Mouse (Mus musculus) C2C12 (cell line): ENCODE measurements around the gene Coq3. TPM values are rescaled to one million over a fixed set of nuclear protein-coding genes. Genes with fewer than 3 reads are reported as not detected.
A peak's percentile ranks its signal among the peaks of the same experiment; 100 is the strongest.

Source experiments
- H3K27me3 ChIP-seq: one replicate; pipeline ENCODE4 v1.6.1; 2011; ENCODE audit not compliant: control insufficient read depth, insufficient read depth, insufficient read length
- H3K36me3 ChIP-seq: one replicate; pipeline ENCODE4 v1.6.1; 2011; ENCODE audit not compliant: control insufficient read depth, insufficient read depth
- H3K4me3 ChIP-seq: one replicate; pipeline ENCODE4 v1.5.1; 2011; ENCODE audit warnings: mild to moderate bottlenecking, control low read depth; ENCODE audit not compliant: poor library complexity, insufficient read depth, severe bottlenecking
- H3K79me2 ChIP-seq: one replicate; pipeline ENCODE4 v1.6.1; 2011; ENCODE audit not compliant: control insufficient read depth, insufficient read depth
- H3K79me3 ChIP-seq: one replicate; pipeline ENCODE4 v1.6.1; 2011; ENCODE audit warnings: low read depth, control low read depth
- H3ac ChIP-seq: one replicate; pipeline ENCODE3; 2011; ENCODE audit warnings: low read depth; ENCODE audit not compliant: control insufficient read depth, insufficient read length
- CEBPB ChIP-seq: IDR thresholded peaks from one replicate; pipeline ENCODE4 v1.6.1; 2011; ENCODE audit warnings: low read depth, mild to moderate bottlenecking, control low read depth, moderate library complexity
- CTCF ChIP-seq: IDR thresholded peaks from one replicate; pipeline ENCODE4 v1.5.1; 2011; ENCODE audit not compliant: control insufficient read depth, insufficient read depth, insufficient read length
- FOSL1 ChIP-seq: IDR thresholded peaks from one replicate; pipeline ENCODE4 v1.8.0; 2011; ENCODE audit warnings: mild to moderate bottlenecking, low read length; ENCODE audit not compliant: poor library complexity, insufficient read depth, severe bottlenecking
- MAX ChIP-seq: IDR thresholded peaks from one replicate; pipeline ENCODE4 v1.6.1; 2011; ENCODE audit warnings: mild to moderate bottlenecking, control low read depth
- MYOD1 ChIP-seq: IDR thresholded peaks from one replicate; pipeline ENCODE4 v1.6.1; 2011; ENCODE audit warnings: low read depth; ENCODE audit not compliant: control insufficient read depth, insufficient read length
- MYOG ChIP-seq: IDR thresholded peaks from one replicate; pipeline ENCODE4 v1.6.1; 2011; ENCODE audit not compliant: control insufficient read depth, insufficient read length; ENCODE audit errors: extremely low read depth
- USF1 ChIP-seq: IDR thresholded peaks from one replicate; pipeline ENCODE4 v1.6.1; 2011; ENCODE audit warnings: low read depth, mild to moderate bottlenecking, control low read depth, moderate library complexity
- long read RNA-seq, 2 experiments: library from polyadenylated mRNA; unstranded; transcript quantifications; one replicate each; pipeline ENCODE4 v2.0.0; 2019 to 2020
- polyA plus RNA-seq: library from polyadenylated mRNA; unstranded; fragments of >200 nt; fragmentation: generic; extraction: Trizol; gene quantifications from one replicate; pipeline ENCODE4 v1.2.1, GENCODE M21; 2012; ENCODE audit warnings: missing spikeins

Coq3 gene
- 11.3 TPM for polyA plus RNA-seq
- long read RNA-seq, experiment 1, transcript Coq3-201 (7 exons, 2,651 nt) = major isoform, 19 of 23 reads
- long read RNA-seq, experiment 1, partial matches to known transcripts = 2 of 23 reads
- long read RNA-seq, experiment 1, other reads (novel, unspliced or antisense) = 2 of 23 reads
- long read RNA-seq, experiment 2, transcript Coq3-201 (7 exons, 2,651 nt) = major isoform, 65 of 70 reads
- long read RNA-seq, experiment 2, partial matches to known transcripts = 1 of 70 reads
- long read RNA-seq, experiment 2, other reads (novel, unspliced or antisense) = 4 of 70 reads

DNA sequence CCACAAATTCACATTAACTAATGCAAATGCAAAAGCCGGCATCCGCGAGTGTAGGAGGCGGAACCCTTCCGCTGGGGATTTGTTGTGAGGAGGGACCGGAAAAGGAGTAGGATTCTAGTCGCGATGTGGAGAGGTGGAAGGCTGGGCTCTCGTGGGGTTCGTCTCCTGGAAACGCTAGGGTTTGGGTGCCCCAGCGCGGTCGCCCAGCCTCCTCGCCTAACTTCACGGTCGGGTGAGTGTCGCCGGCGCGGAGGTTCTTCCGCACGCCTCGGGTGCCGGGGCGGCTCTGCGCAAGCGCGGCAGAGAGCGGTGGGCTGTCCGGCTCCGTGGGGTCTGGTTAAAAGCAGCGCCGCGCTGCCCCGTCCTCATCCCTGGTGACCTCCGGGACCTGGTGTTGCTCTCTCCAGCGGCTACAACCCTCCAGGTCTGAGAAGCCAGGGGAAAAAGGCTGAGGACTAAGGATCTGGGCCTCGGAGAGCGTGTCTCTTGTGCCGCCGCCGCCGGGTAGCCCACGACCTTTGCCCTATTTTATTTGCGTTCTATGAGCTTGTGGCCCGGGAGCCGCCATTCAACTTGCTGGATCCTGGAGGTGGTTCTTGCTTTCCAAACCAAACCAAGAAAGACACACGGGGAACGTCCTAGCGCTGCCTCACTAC, at the start of gene Coq3:
Coq3 (plus strand) TSS at position 109 of the 656 bp plus-strand sequence.
- TF ChIP-seq CEBPB (no peak), MYOD1 (no peak), MYOG (no peak), USF1 (no peak), FOSL1 (no peak), MAX (no peak), CTCF (no peak)
- Histone ChIP-seq H3K79me3 (no peaks in the 10 kb centered on the region), H3ac (peak within 1 kb of the TSS; percentile 56), H3K36me3 (peaks cover 18% of the 10 kb centered on the region), H3K27me3 (no peaks in the 10 kb centered on the region), H3K4me3 (peak within 1 kb of the TSS; percentile 42), H3K79me2 (no peaks in the 10 kb centered on the region)

- H3K27me3 ChIP-seq = no peaks in the 10 kb centered on the region
Observed at GRCm38 (mm10) chr4:21832844-21833243, 46.6 kb upstream of the Coq3 start.

DNA sequence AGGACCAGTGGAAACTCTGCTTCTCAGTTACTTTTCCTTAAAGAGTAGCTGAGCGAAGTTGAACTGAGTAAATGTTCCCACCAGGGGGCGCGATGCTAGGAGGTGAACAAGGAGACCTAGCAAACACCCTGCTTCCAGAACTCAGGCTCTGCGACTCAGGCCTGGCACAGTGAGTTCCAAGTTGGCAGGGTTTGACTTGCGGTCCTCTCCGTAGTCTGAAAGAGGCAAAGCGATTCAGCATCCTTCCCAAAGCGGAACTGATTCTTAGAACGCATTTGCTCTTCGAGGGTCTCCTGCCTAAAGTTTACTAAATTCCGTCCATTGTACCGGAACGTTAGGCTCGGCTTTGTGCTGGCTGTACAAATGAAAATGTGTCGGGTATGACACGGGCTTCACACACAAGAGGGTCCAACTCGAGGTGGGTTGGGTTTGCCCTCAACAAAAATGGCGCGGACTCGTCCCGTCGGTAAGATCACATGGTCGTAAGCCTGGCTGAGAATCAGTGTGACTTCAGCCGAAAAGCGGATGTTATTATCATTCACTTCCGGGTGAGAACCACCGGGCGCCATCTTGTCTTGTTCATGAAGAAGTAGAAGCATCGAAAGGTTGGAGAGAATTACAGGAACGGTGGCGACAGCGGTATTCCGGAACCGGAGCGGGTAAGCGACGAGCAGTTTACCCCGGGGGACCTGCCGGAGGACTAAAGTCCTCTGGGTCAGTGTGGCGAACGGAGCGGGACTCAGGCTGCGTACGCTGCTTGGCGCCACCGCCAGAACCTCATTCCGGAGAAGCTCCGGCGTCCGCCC, 31.8 kb upstream of the Coq3 start, which contains the start of gene Pnisr:
Pnisr (plus strand) TSS at position 103 of the 806 bp plus-strand sequence.
- H3K4me3 ChIP-seq = peak within 1 kb of the TSS; percentile 96
- peaks cover 45% of the 10 kb centered on the region for H3K79me3 ChIP-seq
- TF ChIP-seq MAX (peak; percentile 61), USF1 (peak; percentile 81), MYOD1 (no peak), CTCF (peak; percentile 53), FOSL1 (no peak)
- H3K36me3 ChIP-seq = peaks cover 3% of the 10 kb centered on the region
- H3ac ChIP-seq = peak within 1 kb of the TSS; percentile 87
- H3K79me2 ChIP-seq = peaks cover 49% of the 10 kb centered on the region
- H3K27me3 ChIP-seq = no peaks in the 10 kb centered on the region

More at GRCm38 (mm10) chr4:21832844-21833243, 46.6 kb upstream of the Coq3 start:
- Histone ChIP-seq H3K79me2 (no peaks in the 10 kb centered on the region), H3ac (no peak overlapping the region), H3K36me3 (peaks cover 25% of the 10 kb centered on the region), H3K4me3 (no peak overlapping the region), H3K79me3 (no peaks in the 10 kb centered on the region)
- TF ChIP-seq CEBPB (no peak), MYOD1 (no peak), CTCF (no peak), USF1 (no peak), MAX (no peak), MYOG (no peak), FOSL1 (no peak)

GRCm38 (mm10) chr4:21848287-21848630, 31.2 kb upstream of the Coq3 start:
- Histone ChIP-seq H3K79me2 (peaks cover 55% of the 10 kb centered on the region), H3ac (peak overlapping the region; percentile 87), H3K27me3 (no peaks in the 10 kb centered on the region), H3K79me3 (peaks cover 50% of the 10 kb centered on the region), H3K4me3 (peak overlapping the region; percentile 96), H3K36me3 (peaks cover 3% of the 10 kb centered on the region)
- no peak for TF ChIP-seq MYOG
- TF ChIP-seq CEBPB = no peak
- no peak for TF ChIP-seq CTCF
- no peak for TF ChIP-seq FOSL1
- TF ChIP-seq MAX = no peak
- no peak for TF ChIP-seq USF1

- Histone ChIP-seq H3K36me3 (peaks cover 77% of the 10 kb centered on the region), H3K79me3 (peaks cover 56% of the 10 kb centered on the region), H3K4me3 (no peak overlapping the region), H3ac (no peak overlapping the region), H3K27me3 (no peaks in the 10 kb centered on the region), H3K79me2 (peaks cover 83% of the 10 kb centered on the region)
- TF ChIP-seq FOSL1 = no peak
- no peak for TF ChIP-seq MYOG
- TF ChIP-seq CTCF = no peak
- no peak for TF ChIP-seq MAX
- no peak for TF ChIP-seq USF1
- TF ChIP-seq CEBPB = no peak
- TF ChIP-seq MYOD1 = no peak
Observed at GRCm38 (mm10) chr4:21857481-21857880, 22.0 kb upstream of the Coq3 start.
